Mouse (Mus musculus) hindbrain, embryonic 10.5 days (tissue): ENCODE results near the gene Gngt2. TPM values are rescaled to one million over a fixed set of nuclear protein-coding genes. Genes with fewer than 3 reads are reported as not detected.

Experiments used
- DNase-seq: peaks from one replicate; pipeline ENCODE4 v3.0.0-alpha.2; 2017; ENCODE audit warnings: low spot score
- H3K27ac ChIP-seq: fragments of 300-500 bp; sonication (generic); 2 replicates; pipeline ENCODE4 v1.5.1; 2016; ENCODE audit warnings: mild to moderate bottlenecking, moderate library complexity
- H3K27me3 ChIP-seq: fragments of 300-500 bp; sonication (generic); 2 replicates; pipeline ENCODE4 v1.6.1; 2016; ENCODE audit warnings: mild to moderate bottlenecking; ENCODE audit not compliant: poor library complexity, insufficient read depth, severe bottlenecking
- H3K36me3 ChIP-seq: fragments of 300-500 bp; sonication (generic); 2 replicates; pipeline ENCODE4 v1.6.1; 2016; ENCODE audit warnings: mild to moderate bottlenecking, moderate library complexity
- H3K4me1 ChIP-seq: fragments of 300-500 bp; sonication (generic); replicated peaks from 2 replicates; pipeline ENCODE4 v1.6.1; 2016; ENCODE audit warnings: mild to moderate bottlenecking
- H3K4me3 ChIP-seq: fragments of 300-500 bp; sonication (generic); 2 replicates; pipeline ENCODE4 v1.5.1; 2016; ENCODE audit warnings: mild to moderate bottlenecking, moderate library complexity
- H3K9me3 ChIP-seq: fragments of 300-500 bp; sonication (generic); 2 replicates; pipeline ENCODE4 v1.6.1; 2016; ENCODE audit warnings: mild to moderate bottlenecking, moderate library complexity
- WGBS: fragments of 180-500 bp; shearing (Covaris S2); methylation state at CpG from one replicate; pipeline ENCODE4 v1.1.7; 2016; 5-methylcytosine and 5-hydroxymethylcytosine counted together
- polyA plus RNA-seq: library from polyadenylated mRNA; unstranded; fragments of >200 nt; fragmentation: Nextera tagmentation; extraction: Ambion mirVana; gene quantifications from 2 replicates; pipeline ENCODE4 v1.2.1, GENCODE M21; 2016

Gene Gngt2
- polyA plus RNA-seq, 1 experiment from 2014 or later = 8.4 TPM

GRCm38 (mm10) chr11:95836433-95836832, 583 bp upstream of the Gngt2 start:
- peaks cover 84% of the 10 kb centered on the region for H3K27me3 ChIP-seq
- DNase-seq = no peak

GRCm38 (mm10) chr11:95838598-95838997, 1.6 kb downstream of the Gngt2 start:
- DNase-seq = no peak
- no peak overlapping the region for H3K4me3 ChIP-seq
- peaks cover 83% of the 10 kb centered on the region for H3K27me3 ChIP-seq
- H3K27ac ChIP-seq = no peak overlapping the region
- no peaks in the 10 kb centered on the region for H3K9me3 ChIP-seq
- peaks cover 44% of the 10 kb centered on the region for H3K4me1 ChIP-seq
- WGBS = 80% methylated on average over 4 of the region's 4 CpGs
- H3K36me3 ChIP-seq = no peaks in the 10 kb centered on the region

More at GRCm38 (mm10) chr11:95836433-95836832, 583 bp upstream of the Gngt2 start:
- H3K9me3 ChIP-seq = no peaks in the 10 kb centered on the region
- H3K4me1 ChIP-seq = peaks cover 56% of the 10 kb centered on the region
- no peaks in the 10 kb centered on the region for H3K36me3 ChIP-seq
- no peak overlapping the region for H3K27ac ChIP-seq
- H3K4me3 ChIP-seq = no peak overlapping the region
- 74% methylated on average over 6 of the region's 6 CpGs for WGBS

DNA sequence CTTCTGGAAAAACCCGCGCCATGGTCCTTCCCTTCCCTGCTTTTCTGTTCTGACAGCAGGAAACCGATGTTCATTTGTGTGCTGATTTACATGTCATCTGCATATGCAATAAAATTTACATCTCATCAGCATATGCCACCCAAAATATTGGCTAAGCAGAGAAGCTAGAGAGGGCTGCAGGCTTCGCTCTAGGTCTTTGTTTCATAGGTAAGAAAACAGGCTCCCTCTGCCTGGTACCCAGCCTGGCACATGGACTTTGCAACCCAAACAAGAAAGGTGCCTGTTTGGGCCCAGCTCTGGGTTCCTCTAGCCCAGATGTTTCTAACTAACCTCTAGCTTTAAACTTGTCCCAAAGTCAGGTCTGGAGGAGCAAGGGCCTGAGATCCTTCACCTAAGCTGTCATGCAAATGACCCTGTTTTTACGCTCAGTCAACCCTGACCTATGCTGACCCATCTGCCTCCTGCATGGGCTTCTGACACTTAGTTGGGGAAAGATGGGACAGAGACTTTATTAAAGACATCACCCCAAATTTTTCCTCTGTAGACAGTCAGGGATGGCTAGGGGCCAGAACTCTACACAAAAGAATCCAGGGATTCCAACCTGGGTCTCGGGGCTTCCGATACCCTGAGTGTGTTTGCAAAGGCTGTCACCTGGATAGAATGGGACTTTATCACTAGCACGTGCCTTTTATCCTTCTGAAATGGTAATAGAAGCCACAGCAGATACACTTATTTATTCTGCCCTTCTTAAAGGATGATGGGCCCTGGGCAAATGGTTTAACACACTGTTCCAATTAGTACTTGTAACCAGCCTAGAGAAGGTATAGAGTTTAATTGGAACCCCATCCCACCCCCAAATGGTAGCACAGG, 2.2 kb downstream of the Gngt2 start:
- no peak for DNase-seq
- no peak overlapping the region for H3K4me3 ChIP-seq
- peaks cover 37% of the 10 kb centered on the region for H3K4me1 ChIP-seq
- 73% methylated on average over 8 of the region's 8 CpGs for WGBS
- H3K27me3 ChIP-seq = peaks cover 79% of the 10 kb centered on the region
- no peaks in the 10 kb centered on the region for H3K9me3 ChIP-seq
- no peak overlapping the region for H3K27ac ChIP-seq
- no peaks in the 10 kb centered on the region for H3K36me3 ChIP-seq

DNA sequence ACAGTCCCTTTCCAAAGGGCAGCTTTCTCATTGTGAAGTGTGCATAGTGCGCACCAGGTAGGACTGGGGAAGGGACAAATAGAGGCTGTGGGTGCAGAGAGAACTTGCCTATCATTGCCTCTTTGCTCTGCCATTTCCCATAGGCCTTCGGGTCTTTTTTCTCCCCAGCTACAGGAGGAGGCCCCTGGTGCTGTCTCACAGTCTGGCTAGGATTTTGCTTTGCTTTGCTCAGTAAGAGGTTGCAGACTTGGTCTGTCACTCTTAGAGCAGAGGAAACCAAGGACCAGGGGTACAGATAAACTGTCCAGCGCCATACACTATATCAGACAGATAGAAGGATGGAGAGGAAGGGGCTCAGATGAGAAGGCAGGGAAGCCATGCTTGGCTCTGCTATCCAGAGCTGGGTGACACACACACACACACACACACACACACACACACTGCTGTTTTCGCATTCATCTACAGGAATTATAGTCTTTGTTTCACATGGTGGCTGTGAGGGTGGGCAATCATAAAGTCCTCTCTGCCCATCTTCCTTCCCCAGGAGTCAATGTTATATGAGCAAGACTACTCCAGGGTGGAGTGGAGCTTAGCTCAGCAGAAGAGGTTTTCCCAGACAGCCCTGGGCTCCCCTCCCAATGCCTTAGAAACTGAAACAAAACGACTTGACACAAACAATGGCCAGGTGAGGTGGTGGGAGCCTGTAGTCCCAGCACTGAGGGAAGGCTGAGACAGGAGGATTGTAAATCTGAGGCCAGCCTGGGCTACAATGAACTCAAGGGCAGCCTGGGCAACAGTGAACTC, 3.9 kb downstream of the Gngt2 start:
- Histone ChIP-seq H3K4me3 (peak overlapping the region; percentile 34; the same call in 1 of the 2 replicates), H3K4me1 (peaks cover 21% of the 10 kb centered on the region), H3K27ac (no peak overlapping the region), H3K36me3 (no peaks in the 10 kb centered on the region), H3K27me3 (peaks cover 62% of the 10 kb centered on the region), H3K9me3 (no peaks in the 10 kb centered on the region)
- DNase-seq = no peak
- WGBS = 77% methylated on average over 5 of the region's 5 CpGs

DNA sequence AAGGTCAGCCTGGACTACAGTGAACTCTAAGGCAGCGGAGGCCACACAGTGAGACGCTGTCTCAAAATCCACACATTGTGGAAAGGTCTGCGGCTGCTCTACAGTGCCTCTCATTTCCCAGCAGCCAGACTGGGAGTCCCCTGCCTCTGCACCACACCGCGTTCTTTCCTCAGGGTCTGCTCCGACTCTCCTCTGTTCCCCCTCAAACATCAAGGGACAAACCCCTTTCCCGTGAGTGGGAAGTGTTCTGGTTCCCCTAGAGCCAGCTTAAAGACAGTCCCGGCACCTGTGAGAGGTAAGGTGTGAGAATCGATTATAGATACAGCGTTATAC, 4.4 kb downstream of the Gngt2 start:
- DNase-seq = no peak
- Histone ChIP-seq H3K9me3 (no peaks in the 10 kb centered on the region), H3K27me3 (peaks cover 57% of the 10 kb centered on the region), H3K4me1 (peaks cover 18% of the 10 kb centered on the region), H3K27ac (0 out of 2 replicates have a peak overlapping the region, but pooled peaks have one; percentile 62), H3K36me3 (no peaks in the 10 kb centered on the region), H3K4me3 (peak overlapping the region; percentile 34)
- 60% methylated on average over 10 of the region's 10 CpGs for WGBS

DNA sequence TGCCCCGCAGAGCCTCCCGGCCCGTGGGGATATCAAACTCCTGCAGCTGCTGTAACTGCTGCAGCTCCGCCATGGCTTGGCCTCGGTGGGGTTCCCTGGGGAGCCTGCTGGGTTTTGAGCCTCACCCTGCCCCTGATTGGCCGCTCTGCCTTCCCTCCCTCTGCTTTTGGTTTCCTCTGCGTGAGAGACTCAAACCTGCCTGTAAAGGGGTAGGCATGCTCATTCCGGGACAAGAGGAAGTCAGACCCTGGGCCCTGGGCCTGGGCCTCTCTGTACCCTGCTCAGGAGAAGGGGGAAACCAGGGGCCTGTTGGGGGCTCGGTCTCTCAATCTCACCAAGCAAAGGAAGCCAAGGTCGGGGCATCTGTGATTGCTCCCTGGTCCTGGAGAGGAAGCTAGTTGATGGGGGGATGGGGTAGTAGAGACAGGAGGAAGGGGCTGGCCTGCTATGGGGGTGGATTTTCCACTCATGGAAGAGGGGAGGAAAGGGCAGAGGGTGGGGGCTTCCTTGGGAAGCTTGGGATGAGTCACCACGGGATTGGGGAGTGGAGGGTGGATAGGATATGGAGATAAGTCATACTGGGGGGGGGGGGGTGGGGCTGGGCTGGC, 5.2 kb downstream of the Gngt2 start, which contains the start of gene Abi3:
Gene Abi3 (minus strand): TSS at position 403 of the 608 bp plus-strand sequence.
- peaks cover 49% of the 10 kb centered on the region for H3K27me3 ChIP-seq
- H3K9me3 ChIP-seq = no peaks in the 10 kb centered on the region
- peak within 1 kb of the TSS; percentile 34 for H3K4me3 ChIP-seq
- peaks cover 18% of the 10 kb centered on the region for H3K4me1 ChIP-seq
- peak; percentile 26 for DNase-seq
- no peaks in the 10 kb centered on the region for H3K36me3 ChIP-seq
- peak within 1 kb of the TSS; percentile 62 for H3K27ac ChIP-seq
- 12% methylated on average over 11 of the region's 11 CpGs for WGBS

- Histone ChIP-seq H3K36me3 (no peaks in the 10 kb centered on the region), H3K9me3 (no peaks in the 10 kb centered on the region), H3K4me1 (peaks cover 18% of the 10 kb centered on the region), H3K27ac (no peak overlapping the region), H3K4me3 (no peak overlapping the region), H3K27me3 (peaks cover 42% of the 10 kb centered on the region)
- DNase-seq = no peak
- 83% methylated on average over 5 of the region's 5 CpGs for WGBS
Measured at GRCm38 (mm10) chr11:95842953-95843352, 5.9 kb downstream of the Gngt2 start.

DNA sequence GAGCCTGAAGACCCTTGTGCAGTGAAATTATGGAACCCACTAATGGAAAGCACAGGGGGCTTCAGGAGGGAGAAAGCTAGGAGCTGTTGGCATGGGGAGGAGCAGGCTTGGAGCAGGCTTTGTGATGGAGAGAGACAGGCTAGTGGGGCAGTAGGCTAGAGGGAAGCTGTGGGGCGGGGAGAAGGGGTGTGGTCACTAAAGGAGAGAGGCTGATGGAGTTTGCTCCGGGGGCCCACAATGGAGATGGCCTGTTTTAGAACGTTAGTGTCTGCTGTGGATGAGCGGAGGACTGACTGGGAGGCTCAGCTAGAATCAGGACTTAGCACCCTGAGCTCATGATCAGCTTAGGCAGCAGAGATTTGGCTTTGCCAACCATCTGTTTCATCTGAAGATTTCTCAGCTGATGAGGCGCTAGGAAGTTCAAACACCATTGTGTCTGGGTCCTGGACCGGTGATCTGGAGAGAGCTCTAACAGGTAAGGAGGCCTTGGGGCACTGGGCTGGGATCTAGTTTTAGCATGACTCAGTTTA, 6.5 kb downstream of the Gngt2 start:
- Histone ChIP-seq H3K9me3 (no peaks in the 10 kb centered on the region), H3K36me3 (no peaks in the 10 kb centered on the region), H3K27me3 (peaks cover 40% of the 10 kb centered on the region), H3K4me1 (peaks cover 17% of the 10 kb centered on the region), H3K4me3 (no peak overlapping the region), H3K27ac (no peak overlapping the region)
- WGBS = 61% methylated on average over 6 of the region's 6 CpGs
- DNase-seq = no peak

- DNase-seq = no peak
- no peak overlapping the region for H3K4me3 ChIP-seq
- peaks cover 10% of the 10 kb centered on the region for H3K4me1 ChIP-seq
- H3K9me3 ChIP-seq = no peaks in the 10 kb centered on the region
- WGBS = 66% methylated on average over 4 of the region's 4 CpGs
- H3K36me3 ChIP-seq = no peaks in the 10 kb centered on the region
- H3K27ac ChIP-seq = no peak overlapping the region
- peaks cover 36% of the 10 kb centered on the region for H3K27me3 ChIP-seq
Measured at GRCm38 (mm10) chr11:95844935-95845334, 7.9 kb downstream of the Gngt2 start.

GRCm38 (mm10) chr11:95850898-95851297, 13.9 kb downstream of the Gngt2 start:
- WGBS = 79% methylated on average over 2 of the region's 2 CpGs
- 0 out of 2 replicates have a peak, but pooled peaks cover 4% of the 10 kb centered on the region for H3K9me3 ChIP-seq
- H3K27ac ChIP-seq = no peak overlapping the region
- no peak overlapping the region for H3K4me3 ChIP-seq
- H3K36me3 ChIP-seq = no peaks in the 10 kb centered on the region
- no peak for DNase-seq
- H3K27me3 ChIP-seq = no peaks in the 10 kb centered on the region
- no peaks in the 10 kb centered on the region for H3K4me1 ChIP-seq

GRCm38 (mm10) chr11:95853684-95854083, 16.7 kb downstream of the Gngt2 start:
- H3K36me3 ChIP-seq = no peaks in the 10 kb centered on the region
- no peaks in the 10 kb centered on the region for H3K27me3 ChIP-seq
- peaks cover 11% of the 10 kb centered on the region for H3K4me1 ChIP-seq
- H3K27ac ChIP-seq = no peak overlapping the region
- H3K9me3 ChIP-seq = 0 out of 2 replicates have a peak, but pooled peaks cover 4% of the 10 kb centered on the region
- DNase-seq = no peak
- 60% methylated on average over 5 of the region's 5 CpGs for WGBS
- no peak overlapping the region for H3K4me3 ChIP-seq

GRCm38 (mm10) chr11:95857306-95857705, 20.3 kb downstream of the Gngt2 start:
- no peaks in the 10 kb centered on the region for H3K36me3 ChIP-seq
- H3K9me3 ChIP-seq = 0 out of 2 replicates have a peak, but pooled peaks cover 4% of the 10 kb centered on the region
- no peak overlapping the region for H3K27ac ChIP-seq
- H3K4me1 ChIP-seq = peaks cover 24% of the 10 kb centered on the region
- H3K4me3 ChIP-seq = no peak overlapping the region
- no peaks in the 10 kb centered on the region for H3K27me3 ChIP-seq
- WGBS = 80% methylated on average over 4 of the region's 4 CpGs
- DNase-seq = no peak
